ENCODE assay signal across 9 mouse cellular contexts in genomic region chr2:129232023-129232422, GRCm38 (mm10). TPM values are rescaled to one million over a fixed set of nuclear protein-coding genes. Genes with fewer than 3 reads are reported as not detected.
A peak's percentile ranks its signal among the peaks of the same experiment; 100 is the strongest.
DNase-seq lines count a peak whose midpoint lies in the region; ATAC-seq and TF ChIP-seq lines count a peak whose summit lies in the region.
"Had no signal": no experiment of that assay in that cellular context is flagged by ENCODE, and none has a peak within 500 bp of the region (broad histone marks: within the 10 kb centered on the region; RNA-seq: fewer than 3 reads in every experiment).

No protein-coding gene starts in this region.

- TF ChIP-seq CTCF in left cerebral cortex, adult 2 months (IDR thresholded peaks at IDR 0.05), result no peak

- peak overlapping the region; percentile 74 for H3K27ac ChIP-seq in heart, embryonic 10.5 days
- peak overlapping the region; percentile 15; the same call in 1 of the 2 replicates for H3K27ac ChIP-seq in left cerebral cortex, adult 2 months

- 0 out of 2 replicates have a peak, but pooled peaks cover 2% of the 10 kb centered on the region for H3K27me3 ChIP-seq in heart, embryonic 10.5 days (ENCODE audit: insufficient read depth, poor library complexity, severe bottlenecking)

- H3K4me1 ChIP-seq in heart, embryonic 10.5 days, result peaks cover 25% of the 10 kb centered on the region

- no peak overlapping the region for H3K4me3 ChIP-seq in heart, embryonic 10.5 days
- H3K4me3 ChIP-seq in left cerebral cortex, adult 2 months, result no peak overlapping the region

- no peaks in the 10 kb centered on the region for H3K36me3 ChIP-seq in heart, embryonic 10.5 days

- ATAC-seq in CD4-positive, CD25-positive, alpha-beta regulatory T cell, adult 4 months, result no peak

- no peak for DNase-seq in heart, embryonic 10.5 days (ENCODE audit: low spot score)
- no peak for DNase-seq in heart, postnatal 36 days
- peak; percentile 67 to 81 for DNase-seq in frontal cortex, postnatal 14 days (ENCODE audit: low spot score in 2 of 2)
- DNase-seq in left cerebral cortex, adult 2 months (ENCODE audit: extremely low spot score in 1 of 2, low spot score in 2 of 2), result peak; percentile 75 to 86
- DNase-seq in right cerebral cortex, postnatal 10 days (ENCODE audit: low spot score in 2 of 2), result peak; percentile 88 to 93
- DNase-seq in ovary, adult 18-20 months (ENCODE audit: low spot score), result no peak
- no peak for DNase-seq in c-Kit-positive CD71-positive TER-119-positive erythroid progenitor cells, embryonic 14.5 days (ENCODE audit: low spot score)
- DNase-seq: gastrocnemius, postnatal 14 days had no signal

- WGBS in heart, embryonic 10.5 days, result 49% methylated on average over 4 of the region's 4 CpGs

- no peaks in the 10 kb centered on the region for H3K9me3 ChIP-seq in heart, embryonic 10.5 days

- intact Hi-C loops in heart, postnatal 36 days (cut with DNase I), result no loop called here
- intact Hi-C loops in left cerebral cortex, adult 2 months (cut with DNase I), result loop anchor here (1.0 kb wide), 1 partner anchor 49 kb away; no protein-coding TSS in a partner anchor

RNA-seq across cellular contexts. Expression of gene Slc20a1, which starts 33.5 kb away (rescaled TPM):
- polyA plus RNA-seq in heart, embryonic 10.5 days (2016; fragmentation: Nextera tagmentation; extraction: Ambion mirVana), result 41.6 and 41.8 TPM in 2 replicates
- total RNA-seq in heart, postnatal 36 days (2021), result 10 to 100 TPM in 1 of 2 experiments, 1 to 10 TPM in 1; 9.3 to 13.6 TPM
- 100 to 1,000 TPM; 161 to 164 TPM for total RNA-seq in left cerebral cortex, adult 2 months (2021)
- polyA plus RNA-seq in CD4-positive, CD25-positive, alpha-beta regulatory T cell, adult 4 months (2017; shearing (Covaris generic)), result 100 to 1,000 TPM in 1 of 2 experiments, 10 to 100 TPM in 1; 94.7 to 130 TPM

Comparison
In these comparisons a context has a peak if more than half of its experiments do, and no peak if none do; other contexts are left out.
1. DNase-seq: peak in frontal cortex, postnatal 14 days (2 of 2), left cerebral cortex, adult 2 months (2 of 2) and right cerebral cortex, postnatal 10 days (2 of 2); none in heart, embryonic 10.5 days (single experiment), heart, postnatal 36 days (0 of 2), ovary, adult 18-20 months (single experiment) and c-Kit-positive CD71-positive TER-119-positive erythroid progenitor cells, embryonic 14.5 days (single experiment).
2. RNA of gene Slc20a1, which starts 33.5 kb away (total RNA-seq): 161 to 164 TPM in left cerebral cortex, adult 2 months; 9.3 to 13.6 TPM in heart, postnatal 36 days; every median in the first group is over 10 times any median in the second.